Mouse (Mus musculus): ENCODE measurements around the gene Nrl. TPM values are rescaled to one million over a fixed set of nuclear protein-coding genes. Genes with fewer than 3 reads are reported as not detected.

Gene Nrl
- polyA plus RNA-seq, 1 experiment = not detected

GRCm38 (mm10) chr14:55477829-55478228 is 47.0 kb downstream of the Nrl start:
- H3K4me1 ChIP-seq (ENCODE audit: control insufficient read depth, insufficient read depth, low read length) = no peaks in the 10 kb centered on the region
- H3K4me3 ChIP-seq (replicated peaks; ENCODE audit: extremely low read depth, low read depth, low read length) = no peak overlapping the region
- DNase-seq = no peak
- 87% methylated on average over 5 of the region's 5 CpGs for WGBS
- TF ChIP-seq POLR2A (IDR thresholded peaks at IDR 0.05; ENCODE audit: borderline replicate concordance, extremely low read depth, low read depth, low read length) (no peak), CTCF (IDR thresholded peaks at IDR 0.05; ENCODE audit: insufficient read depth, low read length) (no peak)

GRCm38 (mm10) chr14:55477421-55477820 is 47.4 kb downstream of the Nrl start:
- 100% methylated on average over 1 of the region's 1 CpGs for WGBS
- no peaks in the 10 kb centered on the region for H3K4me1 ChIP-seq (ENCODE audit: control insufficient read depth, insufficient read depth, low read length)
- no peak overlapping the region for H3K4me3 ChIP-seq (replicated peaks; ENCODE audit: extremely low read depth, low read depth, low read length)
- TF ChIP-seq POLR2A (IDR thresholded peaks at IDR 0.05; ENCODE audit: borderline replicate concordance, extremely low read depth, low read depth, low read length) (no peak), CTCF (IDR thresholded peaks at IDR 0.05; ENCODE audit: insufficient read depth, low read length) (no peak)
- DNase-seq = no peak

- Histone ChIP-seq H3K4me1 (ENCODE audit: control insufficient read depth, insufficient read depth, low read length) (no peaks in the 10 kb centered on the region), H3K4me3 (replicated peaks; ENCODE audit: extremely low read depth, low read depth, low read length) (no peak overlapping the region)
- no peak for DNase-seq
- TF ChIP-seq CTCF (IDR thresholded peaks at IDR 0.05; ENCODE audit: insufficient read depth, low read length) (no peak), POLR2A (IDR thresholded peaks at IDR 0.05; ENCODE audit: borderline replicate concordance, extremely low read depth, low read depth, low read length) (no peak)
- WGBS = 49% methylated on average over 2 of the region's 2 CpGs
These were observed 49.1 kb downstream of the Nrl start for GRCm38 (mm10) chr14:55475654-55476053.

GRCm38 (mm10) chr14:55470806-55471205 is 54.0 kb downstream of the Nrl start:
- no peaks in the 10 kb centered on the region for H3K4me1 ChIP-seq (ENCODE audit: control insufficient read depth, insufficient read depth, low read length)
- WGBS = 3% methylated on average over 10 of the region's 10 CpGs
- DNase-seq = no peak

GRCm38 (mm10) chr14:55469821-55470220 is 55.0 kb downstream of the Nrl start:
- no peaks in the 10 kb centered on the region for H3K4me1 ChIP-seq (ENCODE audit: control insufficient read depth, insufficient read depth, low read length)
- no peak for DNase-seq
- 78% methylated on average over 6 of the region's 6 CpGs for WGBS
- no peak overlapping the region for H3K4me3 ChIP-seq (replicated peaks; ENCODE audit: extremely low read depth, low read depth, low read length)
- TF ChIP-seq CTCF (IDR thresholded peaks at IDR 0.05; ENCODE audit: insufficient read depth, low read length) (no peak), POLR2A (IDR thresholded peaks at IDR 0.05; ENCODE audit: borderline replicate concordance, extremely low read depth, low read depth, low read length) (no peak)

More at GRCm38 (mm10) chr14:55470806-55471205, 54.0 kb downstream of the Nrl start:
- TF ChIP-seq CTCF (IDR thresholded peaks at IDR 0.05; ENCODE audit: insufficient read depth, low read length) (no peak), POLR2A (IDR thresholded peaks at IDR 0.05; ENCODE audit: borderline replicate concordance, extremely low read depth, low read depth, low read length) (no peak)
- no peak overlapping the region for H3K4me3 ChIP-seq (replicated peaks; ENCODE audit: extremely low read depth, low read depth, low read length)

GRCm38 (mm10) chr14:55469041-55469440 is 55.7 kb downstream of the Nrl start:
- Histone ChIP-seq H3K4me1 (ENCODE audit: control insufficient read depth, insufficient read depth, low read length) (no peaks in the 10 kb centered on the region), H3K4me3 (replicated peaks; ENCODE audit: extremely low read depth, low read depth, low read length) (no peak overlapping the region)
- DNase-seq = no peak
- 37% methylated on average over 2 of the region's 2 CpGs for WGBS
- TF ChIP-seq POLR2A (IDR thresholded peaks at IDR 0.05; ENCODE audit: borderline replicate concordance, extremely low read depth, low read depth, low read length) (no peak), CTCF (IDR thresholded peaks at IDR 0.05; ENCODE audit: insufficient read depth, low read length) (no peak)

Other genes with a start within 250 kb of the Nrl start
- 25.0 and 28.1 TPM in 2 replicates for gene Dhrs4, start 46.2 kb downstream of the Nrl start, polyA plus RNA-seq (2012; rRNA removed)
- gene Carmil3, start 34.3 kb downstream of the Nrl start, polyA plus RNA-seq (2012; rRNA removed) = 1.8 and 3.0 TPM in 2 replicates
- 0.05 and 0.07 TPM in 2 replicates for gene Cpne6, start 14.5 kb downstream of the Nrl start, polyA plus RNA-seq (2012; rRNA removed)
- 31.6 and 34.1 TPM in 2 replicates for gene Pck2, start 15.3 kb upstream of the Nrl start, polyA plus RNA-seq (2012; rRNA removed)
- gene Dcaf11, start 35.0 kb upstream of the Nrl start, polyA plus RNA-seq (2012; rRNA removed) = 96.0 and 124 TPM in 2 replicates
- 0.60 and 1.8 TPM in 2 replicates for gene A730061H03Rik, start 35.4 kb upstream of the Nrl start, polyA plus RNA-seq (2012; rRNA removed)
- gene Fitm1, start 50.6 kb upstream of the Nrl start, polyA plus RNA-seq (2012; rRNA removed) = 5.1 and 17.5 TPM in 2 replicates
- gene Psme1, start 53.1 kb upstream of the Nrl start, polyA plus RNA-seq (2012; rRNA removed) = 82.8 and 98.6 TPM in 2 replicates
- gene Emc9, start 60.3 kb upstream of the Nrl start, polyA plus RNA-seq (2012; rRNA removed) = 20.7 and 20.8 TPM in 2 replicates
- gene Psme2, start 66.1 kb upstream of the Nrl start, polyA plus RNA-seq (2012; rRNA removed) = 45.0 and 60.5 TPM in 2 replicates
- gene Rnf31, start 66.7 kb upstream of the Nrl start, polyA plus RNA-seq (2012; rRNA removed) = 37.7 and 42.8 TPM in 2 replicates
- 77.3 and 82.6 TPM in 2 replicates for gene Irf9, start 78.6 kb upstream of the Nrl start, polyA plus RNA-seq (2012; rRNA removed)
- 6.0 and 9.7 TPM in 2 replicates for gene Rec8, start 93.1 kb upstream of the Nrl start, polyA plus RNA-seq (2012; rRNA removed)
- gene Ipo4, start 111.0 kb upstream of the Nrl start, polyA plus RNA-seq (2012; rRNA removed) = 52.7 and 83.9 TPM in 2 replicates
- 6.0 and 9.5 TPM in 2 replicates for gene Gm49378, start 112.9 kb upstream of the Nrl start, polyA plus RNA-seq (2012; rRNA removed)
- 81.4 and 91.7 TPM in 2 replicates for gene Tm9sf1, start 118.8 kb upstream of the Nrl start, polyA plus RNA-seq (2012; rRNA removed)
- 0.70 and 1.0 TPM in 2 replicates for gene Tssk4, start 125.2 kb upstream of the Nrl start, polyA plus RNA-seq (2012; rRNA removed)
- gene Mdp1, start 135.5 kb upstream of the Nrl start, polyA plus RNA-seq (2012; rRNA removed) = 15.1 and 20.4 TPM in 2 replicates
- gene Gmpr2, start 147.0 kb upstream of the Nrl start, polyA plus RNA-seq (2012; rRNA removed) = 11.8 and 18.7 TPM in 2 replicates
- 170 and 270 TPM in 2 replicates for gene Nedd8, start 147.1 kb upstream of the Nrl start, polyA plus RNA-seq (2012; rRNA removed)
- 11.9 and 14.8 TPM in 2 replicates for gene Tinf2, start 156.8 kb upstream of the Nrl start, polyA plus RNA-seq (2012; rRNA removed)
- gene Tgm1, start 188.9 kb upstream of the Nrl start, polyA plus RNA-seq (2012; rRNA removed) = 3.4 and 30.7 TPM in 2 replicates
- 42.0 and 57.3 TPM in 2 replicates for gene Rabggta, start 197.3 kb upstream of the Nrl start, polyA plus RNA-seq (2012; rRNA removed)
- gene Dhrs1, start 220.7 kb upstream of the Nrl start, polyA plus RNA-seq (2012; rRNA removed) = 69.2 and 89.0 TPM in 2 replicates
- 12.7 and 16.8 TPM in 2 replicates for gene Nop9, start 220.7 kb upstream of the Nrl start, polyA plus RNA-seq (2012; rRNA removed)
- gene Cideb, start 233.5 kb upstream of the Nrl start, polyA plus RNA-seq (2012; rRNA removed) = 3.8 and 4.0 TPM in 2 replicates
- gene Ltb4r2, start 236.4 kb upstream of the Nrl start, polyA plus RNA-seq (2012; rRNA removed) = 1.1 and 2.6 TPM in 2 replicates
- 6.5 and 7.1 TPM in 2 replicates for gene Ltb4r1, start 241.0 kb upstream of the Nrl start, polyA plus RNA-seq (2012; rRNA removed)